Mouse (Mus musculus): ENCODE data around the gene Odf2. TPM values are rescaled to one million over a fixed set of nuclear protein-coding genes. Genes with fewer than 3 reads are reported as not detected.
"Not testable (repeated sequence)": the region's sequence is repeated elsewhere in the genome, so short reads cannot be mapped to it uniquely, and the experiment has no call there.

The Odf2 gene
- polyA plus RNA-seq, 2 experiments = 42.3 to 84.6 TPM

- H3K4me2 ChIP-seq (replicated peaks; ENCODE audit: low read depth, low read length, severe bottlenecking) = no peak overlapping the region
- peaks cover 20% of the 10 kb centered on the region for H3K36me3 ChIP-seq (ENCODE audit: control insufficient read depth, insufficient read depth, low read length)
- no peak overlapping the region for H3K27ac ChIP-seq (replicated peaks; ENCODE audit: low read depth, low read length)
- no peaks in the 10 kb centered on the region for H3K27me3 ChIP-seq (ENCODE audit: control insufficient read depth, insufficient read depth, low read length)
- DNase-seq (ENCODE audit: low spot score) (no peak), ATAC-seq (ENCODE audit: low FRiP score, low read depth) (no peak)
- 95% methylated on average over 10 of the region's 10 CpGs for WGBS
- no peak overlapping the region for H3K9ac ChIP-seq (ENCODE audit: low read depth, low read length, severe bottlenecking)
- TF ChIP-seq POLR2A (IDR thresholded peaks at IDR 0.05; ENCODE audit: borderline replicate concordance, extremely low read depth, insufficient read depth, insufficient read length) = no peak
- no peaks in the 10 kb centered on the region for H3K9me3 ChIP-seq (ENCODE audit: control insufficient read depth, low read length)
- H3K4me3 ChIP-seq (replicated peaks; ENCODE audit: low read length) = no peak overlapping the region
- H3K4me1 ChIP-seq (ENCODE audit: control insufficient read depth, insufficient read depth, low read length) = peaks cover 10% of the 10 kb centered on the region
These were observed 16.3 kb upstream of the Odf2 start for GRCm38 (mm10) chr2:29872581-29873295.

- H3K9me3 ChIP-seq (ENCODE audit: control insufficient read depth, low read length) = no peaks in the 10 kb centered on the region
- H3K4me3 ChIP-seq (replicated peaks; ENCODE audit: low read length) = no peak overlapping the region
- H3K27me3 ChIP-seq (ENCODE audit: control insufficient read depth, insufficient read depth, low read length) = no peaks in the 10 kb centered on the region
- H3K4me1 ChIP-seq (ENCODE audit: control insufficient read depth, insufficient read depth, low read length) = peaks cover 10% of the 10 kb centered on the region
- no peak for ATAC-seq (ENCODE audit: low FRiP score, low read depth)
- TF ChIP-seq POLR2A (IDR thresholded peaks at IDR 0.05; ENCODE audit: borderline replicate concordance, extremely low read depth, insufficient read depth, insufficient read length) = no peak
- H3K27ac ChIP-seq (replicated peaks; ENCODE audit: low read depth, low read length) = no peak overlapping the region
- no peak overlapping the region for H3K9ac ChIP-seq (ENCODE audit: low read depth, low read length, severe bottlenecking)
- peaks cover 20% of the 10 kb centered on the region for H3K36me3 ChIP-seq (ENCODE audit: control insufficient read depth, insufficient read depth, low read length)
- no peak for DNase-seq (ENCODE audit: low spot score)
- WGBS = 86% methylated on average over 4 of the region's 4 CpGs
- H3K4me2 ChIP-seq (replicated peaks; ENCODE audit: low read depth, low read length, severe bottlenecking) = no peak overlapping the region
These were observed 15.2 kb upstream of the Odf2 start for GRCm38 (mm10) chr2:29873801-29874200.

- ATAC-seq (ENCODE audit: low FRiP score, low read depth) = no peak
These were observed 11.0 kb upstream of the Odf2 start for GRCm38 (mm10) chr2:29878061-29878460.

GRCm38 (mm10) chr2:29879191-29879590 is 9.8 kb upstream of the Odf2 start:
- no peak overlapping the region for H3K27ac ChIP-seq (replicated peaks; ENCODE audit: low read depth, low read length)
- H3K4me1 ChIP-seq (ENCODE audit: control insufficient read depth, insufficient read depth, low read length) = no peaks in the 10 kb centered on the region
- ATAC-seq (ENCODE audit: low FRiP score, low read depth) (no peak), DNase-seq (ENCODE audit: low spot score) (no peak)
- H3K27me3 ChIP-seq (ENCODE audit: control insufficient read depth, insufficient read depth, low read length) = no peaks in the 10 kb centered on the region
- 65% methylated on average over 8 of the region's 8 CpGs for WGBS
- no peak overlapping the region for H3K4me2 ChIP-seq (replicated peaks; ENCODE audit: low read depth, low read length, severe bottlenecking)
- no peak overlapping the region for H3K4me3 ChIP-seq (replicated peaks; ENCODE audit: low read length)
- H3K36me3 ChIP-seq (ENCODE audit: control insufficient read depth, insufficient read depth, low read length) = peaks cover 16% of the 10 kb centered on the region
- H3K9ac ChIP-seq (ENCODE audit: low read depth, low read length, severe bottlenecking) = no peak overlapping the region
- H3K9me3 ChIP-seq (ENCODE audit: control insufficient read depth, low read length) = no peaks in the 10 kb centered on the region
- TF ChIP-seq POLR2A (IDR thresholded peaks at IDR 0.05; ENCODE audit: borderline replicate concordance, extremely low read depth, insufficient read depth, insufficient read length) = no peak

More at GRCm38 (mm10) chr2:29878061-29878460, 11.0 kb upstream of the Odf2 start:
- Histone ChIP-seq H3K9ac (ENCODE audit: low read depth, low read length, severe bottlenecking) (no peak overlapping the region), H3K9me3 (ENCODE audit: control insufficient read depth, low read length) (no peaks in the 10 kb centered on the region), H3K27me3 (ENCODE audit: control insufficient read depth, insufficient read depth, low read length) (no peaks in the 10 kb centered on the region), H3K4me1 (ENCODE audit: control insufficient read depth, insufficient read depth, low read length) (no peaks in the 10 kb centered on the region), H3K36me3 (ENCODE audit: control insufficient read depth, insufficient read depth, low read length) (peaks cover 18% of the 10 kb centered on the region), H3K4me2 (replicated peaks; ENCODE audit: low read depth, low read length, severe bottlenecking) (no peak overlapping the region), H3K4me3 (replicated peaks; ENCODE audit: low read length) (no peak overlapping the region), H3K27ac (replicated peaks; ENCODE audit: low read depth, low read length) (no peak overlapping the region)
- WGBS = 75% methylated on average over 4 of the region's 4 CpGs
- no peak for DNase-seq (ENCODE audit: low spot score)
- no peak for TF ChIP-seq POLR2A (IDR thresholded peaks at IDR 0.05; ENCODE audit: borderline replicate concordance, extremely low read depth, insufficient read depth, insufficient read length)

GRCm38 (mm10) chr2:29879964-29880830 is 8.8 kb upstream of the Odf2 start:
- Histone ChIP-seq H3K36me3 (ENCODE audit: control insufficient read depth, insufficient read depth, low read length) (peaks cover 16% of the 10 kb centered on the region), H3K9me3 (ENCODE audit: control insufficient read depth, low read length) (no peaks in the 10 kb centered on the region), H3K4me3 (replicated peaks; ENCODE audit: low read length) (no peak overlapping the region), H3K9ac (ENCODE audit: low read depth, low read length, severe bottlenecking) (no peak overlapping the region), H3K27me3 (ENCODE audit: control insufficient read depth, insufficient read depth, low read length) (no peaks in the 10 kb centered on the region), H3K27ac (replicated peaks; ENCODE audit: low read depth, low read length) (no peak overlapping the region), H3K4me2 (replicated peaks; ENCODE audit: low read depth, low read length, severe bottlenecking) (no peak overlapping the region), H3K4me1 (ENCODE audit: control insufficient read depth, insufficient read depth, low read length) (no peaks in the 10 kb centered on the region)
- 73% methylated on average over 17 of the region's 17 CpGs for WGBS
- TF ChIP-seq POLR2A (IDR thresholded peaks at IDR 0.05; ENCODE audit: borderline replicate concordance, extremely low read depth, insufficient read depth, insufficient read length) = no peak
- DNase-seq (ENCODE audit: low spot score) = no peak
- ATAC-seq (ENCODE audit: low FRiP score, low read depth) = no peak

- not testable (repeated sequence) for H3K4me3 ChIP-seq (replicated peaks; ENCODE audit: low read length); DNase-seq (ENCODE audit: low spot score); H3K9me3 ChIP-seq (ENCODE audit: control insufficient read depth, low read length); ATAC-seq (ENCODE audit: low FRiP score, low read depth); H3K4me2 ChIP-seq (replicated peaks; ENCODE audit: low read depth, low read length, severe bottlenecking); H3K9ac ChIP-seq (ENCODE audit: low read depth, low read length, severe bottlenecking); H3K36me3 ChIP-seq (ENCODE audit: control insufficient read depth, insufficient read depth, low read length); H3K27me3 ChIP-seq (ENCODE audit: control insufficient read depth, insufficient read depth, low read length); H3K4me1 ChIP-seq (ENCODE audit: control insufficient read depth, insufficient read depth, low read length); H3K27ac ChIP-seq (replicated peaks; ENCODE audit: low read depth, low read length)
- 81% methylated on average over 9 of the region's 9 CpGs for WGBS
These were observed 2.2 kb upstream of the Odf2 start for GRCm38 (mm10) chr2:29886659-29887292.
